Mouse (Mus musculus) CD4-positive naive resting alpha-beta T cell, adult 57 days (primary cell): ENCODE results near the gene Lsm3. TPM values are rescaled to one million over a fixed set of nuclear protein-coding genes. Genes with fewer than 3 reads are reported as not detected.

Source experiments
- total RNA-seq: library from RNA; stranded (reverse); gene quantifications from one replicate; pipeline ENCODE4 v1.2.4, GENCODE M21; 2023

Gene Lsm3
- 62.0 TPM for total RNA-seq

DNA sequence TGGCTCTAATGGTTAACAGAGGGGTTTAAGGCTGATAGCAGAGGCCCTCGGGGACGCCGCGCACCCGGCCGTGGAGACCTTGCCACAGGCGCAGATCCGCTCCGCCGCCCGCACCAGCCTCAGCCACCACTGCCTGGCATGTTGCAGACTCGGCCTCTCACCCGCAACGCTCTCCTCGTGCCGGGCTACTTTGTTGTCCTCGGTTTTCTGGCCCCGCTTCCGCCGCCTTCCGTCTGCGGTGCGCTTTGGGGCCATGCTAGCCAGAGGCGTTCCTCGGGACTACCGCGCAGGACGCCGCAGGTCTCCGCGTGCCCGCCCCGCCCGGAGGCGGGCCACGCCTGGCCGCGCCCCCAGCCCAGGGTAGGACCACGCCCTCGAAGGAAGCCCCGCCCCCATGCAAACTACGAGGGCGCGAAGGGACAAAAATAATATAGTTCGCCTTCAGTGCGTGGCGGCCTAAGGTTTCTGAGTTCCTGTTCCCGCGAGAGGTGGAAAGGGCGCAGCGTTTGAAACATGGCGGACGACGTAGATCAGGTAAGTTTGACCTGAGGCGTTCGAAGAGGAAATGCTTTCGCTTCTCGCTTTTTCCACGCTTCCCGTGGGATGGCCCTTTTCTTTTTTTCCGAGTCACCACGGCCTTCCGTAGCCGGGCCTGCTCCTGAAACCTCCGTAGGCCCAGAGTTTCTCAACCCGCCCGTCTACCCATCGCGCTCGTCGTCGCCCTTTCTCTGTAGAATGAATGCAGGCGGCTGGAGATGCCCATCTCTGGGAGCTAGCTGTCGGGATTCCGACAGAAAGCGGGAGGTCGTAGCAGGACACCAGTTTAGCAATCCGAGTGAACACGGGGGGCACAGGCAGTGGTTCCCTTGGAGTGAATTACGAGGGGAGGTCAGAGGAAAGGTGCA lies at the start of gene Lsm3, which contains the start of gene Xpc:
Gene Lsm3 (plus strand): TSS at position 384 of the 905 bp plus-strand sequence.
Gene Xpc (minus strand): TSS at position 344 of the 905 bp plus-strand sequence.

DNA sequence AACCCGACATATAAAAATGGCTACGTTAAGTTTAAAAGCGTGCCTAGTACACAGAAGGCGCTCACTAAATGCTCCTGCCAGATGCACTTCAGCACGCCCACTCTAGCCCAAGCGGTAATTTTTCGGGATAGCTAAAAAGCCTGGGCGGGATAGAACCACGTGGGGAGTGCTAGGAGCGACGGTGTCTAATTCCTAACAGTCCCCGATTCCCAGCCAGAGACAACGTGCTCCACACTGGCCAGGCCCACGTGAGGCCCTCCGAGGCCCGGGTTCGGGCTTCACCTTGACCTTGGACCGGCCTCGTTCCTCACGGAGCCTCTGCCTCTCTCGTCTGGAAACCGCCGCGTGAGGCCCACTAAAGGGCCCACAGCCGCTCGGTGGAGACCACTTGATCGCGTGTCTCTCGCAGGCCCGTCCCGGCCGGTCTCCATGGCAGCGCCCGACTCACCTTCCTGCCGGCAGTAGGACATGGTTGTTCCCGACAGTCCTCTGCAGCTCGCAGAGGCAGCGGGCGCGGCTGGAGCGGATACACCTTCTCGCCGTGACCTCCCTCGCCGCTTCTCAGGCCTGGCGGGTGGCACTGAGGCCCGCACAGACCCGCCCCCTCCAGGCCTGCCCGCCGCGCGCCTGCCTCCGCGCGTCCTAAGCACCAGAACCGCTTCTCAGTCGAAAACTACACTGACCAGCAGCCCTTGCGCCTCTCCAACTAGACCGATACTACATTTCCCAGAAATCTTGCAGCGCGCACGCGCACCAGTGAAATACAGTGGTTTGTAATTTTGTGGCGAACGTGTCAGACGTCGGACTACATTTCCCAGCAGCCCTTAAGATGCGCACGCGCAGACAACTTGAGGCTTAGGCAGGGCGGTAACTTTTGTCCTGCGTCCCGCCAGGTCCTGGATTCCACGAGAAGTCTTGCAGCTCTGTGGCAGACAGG lies 42.6 kb upstream of the Lsm3 start, which contains the start of the genes Chchd4 and Tmem43:
Gene Chchd4 (minus strand): TSS at position 679 of the 937 bp plus-strand sequence.
Gene Tmem43 (plus strand): TSS at position 836 of the 937 bp plus-strand sequence.

Other genes starting within 250 kb of the Lsm3 start
- not detected for gene Wnt7a, start 104.6 kb upstream of the Lsm3 start, total RNA-seq
- 7.8 TPM for gene Chchd4, start 42.4 kb upstream of the Lsm3 start, total RNA-seq
- gene Tmem43, start 42.2 kb upstream of the Lsm3 start, total RNA-seq: 43.4 TPM
- 24.3 TPM for gene Xpc, start within 50 bp of the Lsm3 start, total RNA-seq
- gene Slc6a6, start 168.1 kb downstream of the Lsm3 start, total RNA-seq: 102 TPM